Mouse (Mus musculus) forebrain, embryonic 16.5 days (tissue): ENCODE measurements at regions not wholly inside any gene's neighbourhood (a gene's known extent, or its start where the extent isn't known, plus 50 kb on each side); places are given as distances from the start of the nearest gene placed in this dataset.

Experiments
- ATAC-seq: fragments of 200-750 bp; cut with Nextera tagmentation; 2 replicates; pipeline ENCODE4 v1.8.0; 2017; ENCODE audit warnings: mild to moderate bottlenecking, moderate library complexity
- H3K27ac ChIP-seq: fragments of 300-500 bp; sonication (generic); 2 replicates; pipeline ENCODE4 v1.5.1; 2014; ENCODE audit warnings: low read length, control low read depth
- H3K27me3 ChIP-seq: fragments of 300-500 bp; sonication (generic); replicated peaks from 2 replicates; pipeline ENCODE4 v1.6.1; 2014; ENCODE audit warnings: low read length; ENCODE audit not compliant: control insufficient read depth, insufficient read depth
- H3K36me3 ChIP-seq: fragments of 300-500 bp; sonication (generic); 2 replicates; pipeline ENCODE4 v1.6.1; 2014; ENCODE audit not compliant: control insufficient read depth, insufficient read depth
- H3K4me1 ChIP-seq: fragments of 300-500 bp; sonication (generic); replicated peaks from 2 replicates; pipeline ENCODE4 v1.6.1; 2014; ENCODE audit warnings: low read length; ENCODE audit not compliant: control insufficient read depth, insufficient read depth
- H3K4me2 ChIP-seq: fragments of 300-500 bp; sonication (generic); 2 replicates; pipeline ENCODE4 v1.6.1; 2014; ENCODE audit warnings: mild to moderate bottlenecking, low read length, control low read depth
- H3K4me3 ChIP-seq: fragments of 300-500 bp; sonication (generic); replicated peaks from 2 replicates; pipeline ENCODE4 v1.5.1; 2014; ENCODE audit warnings: mild to moderate bottlenecking, low read length, control low read depth
- H3K9ac ChIP-seq: fragments of 300-500 bp; sonication (generic); replicated peaks from 2 replicates; pipeline ENCODE4 v1.6.1; 2014; ENCODE audit warnings: low read depth, low read length, control low read depth
- H3K9me3 ChIP-seq: fragments of 300-500 bp; sonication (generic); 2 replicates; pipeline ENCODE4 v1.6.1; 2016; ENCODE audit warnings: low read length; ENCODE audit not compliant: control insufficient read depth
- WGBS: fragments of 180-500 bp; shearing (Covaris S2); extraction: QIAGEN DNeasy Blood & Tissue Kit; methylation state at CpG from one replicate; pipeline ENCODE4 v1.1.7; 2014; 5-methylcytosine and 5-hydroxymethylcytosine counted together

DNA sequence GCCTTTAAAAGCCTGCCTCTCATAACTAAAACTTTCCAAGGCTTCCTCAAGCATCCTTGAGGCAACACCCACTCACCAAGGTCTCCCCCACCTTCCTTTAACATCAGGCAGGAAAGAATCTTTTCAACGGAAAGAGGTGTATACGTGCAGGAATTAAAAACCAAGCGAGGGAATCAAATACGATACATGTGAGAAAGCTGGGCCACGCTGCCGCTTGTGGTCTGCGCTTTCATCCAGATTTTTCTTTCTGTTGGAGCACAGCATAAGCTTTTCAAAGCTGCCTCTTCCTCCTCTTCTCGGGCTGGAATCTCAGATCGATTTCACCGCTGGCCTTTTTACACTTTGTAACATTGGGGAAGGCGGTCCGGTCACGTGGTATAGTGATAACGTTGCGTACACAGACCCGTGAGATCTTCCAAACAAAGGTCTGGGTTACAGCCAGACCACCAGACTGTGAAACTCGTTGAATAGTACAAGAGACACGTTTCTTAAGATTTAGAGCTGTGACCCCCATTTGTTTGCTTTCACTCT is 114.4 kb upstream of the Cpsf6 start:
- H3K9ac ChIP-seq: peak overlapping the region; percentile 25; the same call in 1 of the 2 replicates
- H3K27ac ChIP-seq: no peak overlapping the region
- H3K4me1 ChIP-seq: peaks cover 3% of the 10 kb centered on the region; the same call in 1 of the 2 replicates
- no peaks in the 10 kb centered on the region; the same call in 1 of the 2 replicates for H3K9me3 ChIP-seq
- peak overlapping the region; percentile 34 for H3K4me3 ChIP-seq
- WGBS: 45% methylated on average over 18 of the region's 18 CpGs
- 0 out of 2 replicates have a peak, but pooled peaks have one; percentile 36 for ATAC-seq
- no peaks in the 10 kb centered on the region for H3K36me3 ChIP-seq
- peak overlapping the region; percentile 48 for H3K4me2 ChIP-seq
- H3K27me3 ChIP-seq: no peaks in the 10 kb centered on the region

- 38% methylated on average over 1 of the region's 5 CpGs for WGBS
- ATAC-seq: no peak
- no peak overlapping the region for H3K27ac ChIP-seq
- H3K4me2 ChIP-seq: no peak overlapping the region
- no peak overlapping the region for H3K9ac ChIP-seq
- no peaks in the 10 kb centered on the region; the same call in 1 of the 2 replicates for H3K9me3 ChIP-seq
- peaks cover 3% of the 10 kb centered on the region; the same call in 1 of the 2 replicates for H3K4me1 ChIP-seq
- H3K36me3 ChIP-seq: no peaks in the 10 kb centered on the region
- H3K4me3 ChIP-seq: no peak overlapping the region
- no peaks in the 10 kb centered on the region for H3K27me3 ChIP-seq
Measured at GRCm38 (mm10) chr10:117493824-117494121, 114.0 kb upstream of the Cpsf6 start.

DNA sequence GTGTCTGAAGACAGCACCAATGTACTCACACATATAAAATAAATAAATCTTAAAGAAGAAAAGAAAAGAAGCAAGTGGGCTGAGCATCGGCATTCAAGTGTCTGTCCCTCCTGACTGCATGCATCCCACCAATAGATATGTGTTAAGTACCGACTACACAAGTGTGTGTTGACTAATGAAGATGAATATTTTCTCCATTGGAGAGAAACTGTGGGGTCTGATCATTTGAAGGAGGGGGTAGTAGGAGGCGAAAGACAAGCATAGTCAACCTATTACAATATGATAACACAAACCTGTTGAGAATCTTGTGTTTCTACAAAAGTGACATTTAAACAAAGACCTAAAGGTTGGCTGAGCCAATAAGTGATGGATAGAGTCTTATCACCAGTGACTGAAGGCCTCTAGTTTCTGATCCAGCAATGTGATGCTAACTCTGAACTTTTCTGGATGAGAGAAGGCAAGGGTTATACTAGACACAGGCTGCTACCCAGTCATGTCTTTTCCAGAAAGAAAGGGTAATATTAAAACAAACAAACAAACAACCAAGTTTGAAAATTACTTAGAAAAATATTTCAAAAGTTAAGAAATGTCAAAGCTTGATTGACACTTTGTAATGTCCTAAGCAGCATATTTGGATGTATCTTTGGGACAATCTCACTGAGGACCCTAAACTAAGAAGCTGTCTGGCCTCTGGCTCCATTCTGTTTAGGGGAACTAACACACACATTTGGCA is 113.4 kb upstream of the Cpsf6 start:
- Histone ChIP-seq H3K9ac (no peak overlapping the region), H3K9me3 (no peaks in the 10 kb centered on the region; the same call in 1 of the 2 replicates), H3K27ac (no peak overlapping the region), H3K4me1 (peaks cover 3% of the 10 kb centered on the region; the same call in 1 of the 2 replicates), H3K36me3 (no peaks in the 10 kb centered on the region), H3K27me3 (no peaks in the 10 kb centered on the region), H3K4me3 (no peak overlapping the region), H3K4me2 (no peak overlapping the region)
- ATAC-seq: no peak
- 95% methylated on average over 3 of the region's 3 CpGs for WGBS

- no peak overlapping the region for H3K27ac ChIP-seq
- H3K4me1 ChIP-seq: peaks cover 3% of the 10 kb centered on the region; the same call in 1 of the 2 replicates
- no peaks in the 10 kb centered on the region for H3K27me3 ChIP-seq
- H3K4me2 ChIP-seq: no peak overlapping the region
- ATAC-seq: no peak
- no peak overlapping the region for H3K9ac ChIP-seq
- no peaks in the 10 kb centered on the region; the same call in 1 of the 2 replicates for H3K9me3 ChIP-seq
- H3K4me3 ChIP-seq: no peak overlapping the region
- 85% methylated on average over 5 of the region's 5 CpGs for WGBS
- no peaks in the 10 kb centered on the region for H3K36me3 ChIP-seq
Measured at GRCm38 (mm10) chr10:117492391-117492990, 112.7 kb upstream of the Cpsf6 start.

GRCm38 (mm10) chr10:117491711-117492110 is 111.9 kb upstream of the Cpsf6 start:
- Histone ChIP-seq H3K36me3 (no peaks in the 10 kb centered on the region), H3K27ac (no peak overlapping the region), H3K4me3 (no peak overlapping the region), H3K4me1 (peaks cover 3% of the 10 kb centered on the region; the same call in 1 of the 2 replicates), H3K4me2 (no peak overlapping the region), H3K9me3 (no peaks in the 10 kb centered on the region; the same call in 1 of the 2 replicates), H3K9ac (no peak overlapping the region), H3K27me3 (no peaks in the 10 kb centered on the region)
- 83% methylated on average over 1 of the region's 1 CpGs for WGBS
- ATAC-seq: no peak

GRCm38 (mm10) chr10:117490851-117491595 is 111.2 kb upstream of the Cpsf6 start:
- no peaks in the 10 kb centered on the region; the same call in 1 of the 2 replicates for H3K9me3 ChIP-seq
- no peak overlapping the region for H3K4me2 ChIP-seq
- ATAC-seq: no peak
- H3K4me3 ChIP-seq: no peak overlapping the region
- H3K36me3 ChIP-seq: no peaks in the 10 kb centered on the region
- no peak overlapping the region for H3K27ac ChIP-seq
- 90% methylated on average over 4 of the region's 4 CpGs for WGBS
- H3K4me1 ChIP-seq: peaks cover 3% of the 10 kb centered on the region; the same call in 1 of the 2 replicates
- no peaks in the 10 kb centered on the region for H3K27me3 ChIP-seq
- no peak overlapping the region for H3K9ac ChIP-seq

- H3K4me3 ChIP-seq: no peak overlapping the region
- H3K4me2 ChIP-seq: no peak overlapping the region
- H3K4me1 ChIP-seq: no peaks in the 10 kb centered on the region; the same call in 1 of the 2 replicates
- H3K27ac ChIP-seq: no peak overlapping the region
- H3K9me3 ChIP-seq: no peaks in the 10 kb centered on the region
- 99% methylated on average over 4 of the region's 4 CpGs for WGBS
- no peaks in the 10 kb centered on the region for H3K36me3 ChIP-seq
- no peak overlapping the region for H3K9ac ChIP-seq
- no peak for ATAC-seq
- H3K27me3 ChIP-seq: no peaks in the 10 kb centered on the region
Measured at GRCm38 (mm10) chr10:117483091-117483600, 103.3 kb upstream of the Cpsf6 start.

- 89% methylated on average over 3 of the region's 3 CpGs for WGBS
- H3K36me3 ChIP-seq: no peaks in the 10 kb centered on the region
- no peak overlapping the region for H3K9ac ChIP-seq
- H3K27ac ChIP-seq: no peak overlapping the region
- peaks cover 4% of the 10 kb centered on the region; the same call in 1 of the 2 replicates for H3K4me1 ChIP-seq
- no peak overlapping the region for H3K4me2 ChIP-seq
- no peaks in the 10 kb centered on the region for H3K9me3 ChIP-seq
- H3K27me3 ChIP-seq: no peaks in the 10 kb centered on the region
- H3K4me3 ChIP-seq: no peak overlapping the region
- no peak for ATAC-seq
Measured at GRCm38 (mm10) chr10:117482361-117482760, 102.5 kb upstream of the Cpsf6 start.
